Mouse (Mus musculus) testis, adult 2 months (tissue): ENCODE results near the gene Tmem209.

Experiments used
- CTCF ChIP-seq: fragments of 200-500 bp; IDR thresholded peaks from 2 replicates; pipeline ENCODE4 v1.5.1; 2012; ENCODE audit warnings: low read depth, mild to moderate bottlenecking, inconsistent platforms, low read length, moderate library complexity; ENCODE audit not compliant: control insufficient read depth, insufficient read depth, insufficient replicate concordance
- POLR2A ChIP-seq: fragments of 200-500 bp; IDR thresholded peaks from 2 replicates; pipeline ENCODE4 v1.6.1; 2012; ENCODE audit warnings: low read depth, mild to moderate bottlenecking, inconsistent platforms, low read length, moderate library complexity; ENCODE audit not compliant: control insufficient read depth

- TF ChIP-seq CTCF (no peak), POLR2A (no peak)
Observed at GRCm38 (mm10) chr6:30458626-30459025, 51.0 kb downstream of the Tmem209 start.
